Mouse (Mus musculus) stomach, embryonic 15.5 days (tissue): Measurements from ENCODE around the gene Gm2a. TPM values are rescaled to one million over a fixed set of nuclear protein-coding genes. Genes with fewer than 3 reads are reported as not detected.
"Not testable (repeated sequence)": the region's sequence is repeated elsewhere in the genome, so short reads cannot be mapped to it uniquely, and the experiment has no call there.

Source experiments
- ATAC-seq: fragments of 200-750 bp; cut with Nextera tagmentation; 2 replicates; pipeline ENCODE4 v1.8.0; 2017; ENCODE audit warnings: low read depth, moderate number of reproducible peaks, moderate TSS enrichment; ENCODE audit not compliant: insufficient read depth, low FRiP score
- H3K27ac ChIP-seq: fragments of 300-500 bp; sonication (generic); 2 replicates; pipeline ENCODE4 v1.5.1; 2015; ENCODE audit warnings: mild to moderate bottlenecking, inconsistent platforms
- H3K27me3 ChIP-seq: fragments of 300-500 bp; sonication (generic); replicated peaks from 2 replicates; pipeline ENCODE4 v1.6.1; 2015; ENCODE audit warnings: inconsistent platforms
- H3K36me3 ChIP-seq: fragments of 300-500 bp; sonication (generic); 2 replicates; pipeline ENCODE4 v1.6.1; 2015; ENCODE audit warnings: inconsistent platforms
- H3K4me1 ChIP-seq: fragments of 300-500 bp; sonication (generic); 2 replicates; pipeline ENCODE4 v1.6.1; 2015; ENCODE audit warnings: inconsistent platforms
- H3K4me2 ChIP-seq: fragments of 300-500 bp; sonication (generic); 2 replicates; pipeline ENCODE4 v1.6.1; 2015; ENCODE audit warnings: mild to moderate bottlenecking, inconsistent platforms
- H3K4me3 ChIP-seq: fragments of 300-500 bp; sonication (generic); replicated peaks from 2 replicates; pipeline ENCODE4 v1.5.1; 2015; ENCODE audit warnings: inconsistent platforms
- H3K9ac ChIP-seq: fragments of 300-500 bp; sonication (generic); 2 replicates; pipeline ENCODE4 v1.6.1; 2015; ENCODE audit warnings: inconsistent platforms
- H3K9me3 ChIP-seq: fragments of 300-500 bp; sonication (generic); 2 replicates; pipeline ENCODE4 v1.6.1; 2016; ENCODE audit warnings: inconsistent platforms
- WGBS: fragments of 180-500 bp; shearing (Covaris S2); methylation state at CpG from one replicate; pipeline ENCODE4 v1.1.7; 2015; 5-methylcytosine and 5-hydroxymethylcytosine counted together
- polyA plus RNA-seq: library from polyadenylated mRNA; unstranded; fragments of >200 nt; fragmentation: Nextera tagmentation; extraction: Ambion mirVana; gene quantifications from 2 replicates; pipeline ENCODE4 v1.2.1, GENCODE M21; 2015

Gm2a gene
- polyA plus RNA-seq, 1 experiment from 2014 or later = 21.7 TPM

DNA sequence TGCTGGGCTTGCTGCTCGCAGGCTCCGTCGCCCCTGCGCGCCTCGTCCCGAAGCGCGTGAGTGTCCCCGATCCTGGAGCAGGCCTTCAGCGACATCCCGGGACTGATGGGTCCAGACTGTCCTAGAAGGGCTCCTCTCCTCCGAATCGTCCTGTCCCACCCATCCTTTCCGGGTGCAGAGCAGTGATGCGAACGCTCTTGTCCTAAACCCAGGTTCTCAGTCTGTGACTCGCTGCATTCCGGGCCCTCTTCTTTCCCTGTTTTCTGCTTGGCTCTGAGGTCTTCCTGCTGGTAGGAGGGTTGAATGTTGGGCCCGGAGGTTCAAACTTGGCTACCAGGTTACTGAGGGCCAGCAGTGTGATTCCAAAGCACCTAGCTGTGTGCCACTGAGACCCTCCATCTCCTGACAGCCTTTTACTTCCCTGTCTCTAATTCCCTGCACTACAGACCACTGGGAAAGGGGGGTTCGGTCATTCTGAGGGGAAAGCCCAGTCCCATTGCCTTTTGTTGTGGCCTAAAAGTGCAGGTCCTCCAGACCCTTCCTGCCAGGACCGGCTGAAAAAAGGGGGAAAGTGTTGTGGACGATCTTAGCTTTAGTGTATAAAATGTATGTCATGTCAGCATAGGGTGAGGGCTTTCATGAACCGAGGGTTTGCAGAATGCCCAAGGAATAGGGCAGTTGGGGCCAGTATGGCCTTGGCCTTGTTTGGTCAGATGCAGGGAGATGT, 437 bp downstream of the Gm2a start:
- no peaks in the 10 kb centered on the region for H3K9me3 ChIP-seq
- peak overlapping the region; percentile 60 for H3K4me3 ChIP-seq
- WGBS = 16% methylated on average over 24 of the region's 24 CpGs
- peak overlapping the region; percentile 23; the same call in 1 of the 2 replicates for H3K9ac ChIP-seq
- no peaks in the 10 kb centered on the region for H3K36me3 ChIP-seq
- peaks cover 5% of the 10 kb centered on the region for H3K4me1 ChIP-seq
- H3K27ac ChIP-seq = peak overlapping the region; percentile 57; the same call in 1 of the 2 replicates
- no peaks in the 10 kb centered on the region for H3K27me3 ChIP-seq
- peak overlapping the region; percentile 88 for H3K4me2 ChIP-seq
- ATAC-seq = no peak

DNA sequence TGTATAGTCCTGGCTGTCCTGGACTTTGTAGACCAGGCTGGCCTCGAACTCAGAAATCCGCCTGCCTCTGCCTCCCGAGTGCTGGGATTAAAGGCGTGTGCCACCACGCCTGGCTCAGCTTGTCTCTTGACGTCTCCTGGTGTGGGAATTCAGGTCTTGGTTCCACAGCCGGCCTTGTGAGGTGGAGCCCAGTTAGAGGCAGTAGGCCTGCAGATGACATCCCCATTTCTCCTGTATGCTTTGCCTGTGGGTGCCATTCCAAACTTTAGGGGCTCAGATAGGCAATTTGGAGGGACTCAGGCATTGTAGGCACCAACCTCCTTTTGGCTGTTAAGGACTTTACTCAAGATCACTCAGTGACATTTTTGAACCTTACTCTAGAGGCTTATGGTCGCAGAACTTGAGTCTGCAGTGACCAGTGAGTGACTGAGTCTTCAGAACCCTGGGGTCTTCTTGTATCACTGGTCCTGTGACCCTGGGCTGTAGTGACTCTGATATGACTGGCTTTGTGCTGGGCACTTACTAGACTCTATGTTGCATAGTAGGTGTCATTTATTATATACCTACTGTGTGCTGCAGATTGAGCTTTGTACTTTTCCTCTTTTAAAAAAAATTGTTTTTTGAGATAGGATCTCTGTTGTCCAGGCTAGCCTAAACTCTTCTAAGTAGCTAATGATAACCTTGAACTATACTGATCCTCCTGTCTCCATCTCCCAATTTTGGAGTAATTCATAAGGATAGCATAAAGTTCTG, 1.3 kb downstream of the Gm2a start:
- Histone ChIP-seq H3K9me3 (no peaks in the 10 kb centered on the region), H3K4me3 (no peak overlapping the region), H3K4me1 (peaks cover 5% of the 10 kb centered on the region), H3K27me3 (no peaks in the 10 kb centered on the region), H3K4me2 (no peak overlapping the region), H3K9ac (no peak overlapping the region), H3K36me3 (no peaks in the 10 kb centered on the region), H3K27ac (no peak overlapping the region)
- 90% methylated on average over 8 of the region's 8 CpGs for WGBS
- ATAC-seq = no peak

DNA sequence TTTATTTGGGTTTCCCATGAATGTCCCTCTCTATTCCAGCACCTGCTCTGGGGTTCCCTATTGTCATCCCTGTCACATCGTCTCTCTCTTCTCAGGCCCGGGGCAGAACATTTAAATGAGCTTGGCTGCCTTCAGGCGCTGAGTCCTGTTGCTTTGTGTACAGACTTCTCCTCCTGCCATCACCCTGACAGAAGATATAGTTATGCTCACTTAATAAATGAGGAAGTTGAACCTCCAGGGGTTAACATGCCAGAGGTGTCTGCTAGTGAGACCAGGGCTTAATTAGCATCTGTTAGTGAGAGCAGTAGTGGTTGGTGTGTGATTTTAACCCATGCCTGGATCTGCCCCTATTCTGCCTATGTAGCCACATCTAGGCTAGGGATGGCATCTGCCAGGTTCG, 2.0 kb downstream of the Gm2a start:
- Histone ChIP-seq H3K4me1 (peaks cover 5% of the 10 kb centered on the region), H3K4me2 (no peak overlapping the region), H3K27ac (no peak overlapping the region), H3K4me3 (no peak overlapping the region), H3K36me3 (no peaks in the 10 kb centered on the region), H3K9ac (no peak overlapping the region), H3K27me3 (no peaks in the 10 kb centered on the region), H3K9me3 (no peaks in the 10 kb centered on the region)
- ATAC-seq = no peak
- 64% methylated on average over 4 of the region's 4 CpGs for WGBS

DNA sequence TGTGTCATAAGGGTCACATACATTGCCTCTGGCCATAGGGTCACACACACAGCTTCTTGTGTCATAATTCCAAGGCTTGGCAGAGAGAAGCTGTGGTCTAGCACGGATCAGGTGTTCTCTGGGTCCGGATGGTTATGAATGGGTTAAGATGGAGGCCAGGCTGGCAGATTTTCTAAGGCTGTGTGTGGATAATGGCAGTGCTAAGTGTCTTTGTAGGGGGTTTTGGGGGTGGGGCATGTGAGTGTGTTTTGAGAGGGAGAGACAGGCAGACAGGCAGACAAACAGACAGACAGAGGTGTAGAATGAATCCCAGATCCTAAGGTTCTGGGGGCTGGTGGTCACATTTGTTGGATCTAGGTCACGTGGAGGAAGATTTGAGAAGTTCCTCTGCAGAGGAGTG, 4.1 kb downstream of the Gm2a start:
- WGBS = 87% methylated on average over 3 of the region's 3 CpGs
- no peaks in the 10 kb centered on the region for H3K9me3 ChIP-seq
- no peak overlapping the region for H3K4me3 ChIP-seq
- H3K36me3 ChIP-seq = 0 out of 2 replicates have a peak, but pooled peaks cover 2% of the 10 kb centered on the region
- H3K27me3 ChIP-seq = no peaks in the 10 kb centered on the region
- H3K9ac ChIP-seq = no peak overlapping the region
- no peak for ATAC-seq
- no peak overlapping the region for H3K27ac ChIP-seq
- no peak overlapping the region for H3K4me2 ChIP-seq
- H3K4me1 ChIP-seq = peaks cover 5% of the 10 kb centered on the region

DNA sequence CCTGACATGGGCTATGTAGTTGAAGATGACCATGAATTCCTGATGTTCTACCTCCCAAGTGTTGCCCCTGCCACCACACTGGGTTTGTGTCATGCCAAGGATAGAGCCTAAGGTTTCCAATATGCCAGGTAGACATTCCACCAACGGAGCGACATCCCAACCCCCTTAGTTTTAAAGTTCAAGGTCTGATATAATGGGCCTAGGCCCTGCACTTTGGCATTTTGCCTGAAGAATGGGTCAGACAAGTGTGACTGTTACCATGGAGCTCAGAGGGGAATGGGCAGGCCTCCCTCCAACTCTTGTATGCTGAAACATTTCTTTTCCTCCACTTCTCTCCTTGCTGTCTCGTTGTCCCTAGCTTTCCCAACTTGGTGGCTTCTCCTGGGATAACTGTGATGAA, 5.3 kb downstream of the Gm2a start:
- no peaks in the 10 kb centered on the region for H3K27me3 ChIP-seq
- H3K4me3 ChIP-seq = no peak overlapping the region
- no peak for ATAC-seq
- no peak overlapping the region for H3K27ac ChIP-seq
- no peak overlapping the region for H3K4me2 ChIP-seq
- H3K4me1 ChIP-seq = peaks cover 4% of the 10 kb centered on the region; the same call in 1 of the 2 replicates
- no peaks in the 10 kb centered on the region for H3K9me3 ChIP-seq
- 83% methylated on average over 3 of the region's 3 CpGs for WGBS
- H3K36me3 ChIP-seq = 0 out of 2 replicates have a peak, but pooled peaks cover 2% of the 10 kb centered on the region
- H3K9ac ChIP-seq = no peak overlapping the region

DNA sequence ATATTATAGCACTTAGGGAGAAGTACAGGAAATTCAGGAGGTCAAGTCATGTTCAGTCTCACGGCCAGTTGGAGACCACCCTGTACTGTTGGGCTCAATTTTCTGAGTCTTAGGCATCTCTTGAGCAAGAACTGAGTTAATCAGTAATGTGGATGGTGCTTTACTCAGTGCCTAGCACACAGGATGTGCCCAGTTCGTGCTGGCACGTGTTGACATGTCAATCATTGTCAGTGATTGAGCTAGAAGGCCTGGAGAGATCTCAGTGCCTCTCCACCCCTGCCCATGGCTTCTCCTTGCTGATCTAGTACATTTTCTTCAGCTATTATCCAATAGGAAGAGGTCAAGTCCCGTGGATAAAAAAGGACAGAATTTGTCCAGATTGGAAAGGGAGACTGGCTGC, 7.5 kb downstream of the Gm2a start:
- Histone ChIP-seq H3K4me1 (no peaks in the 10 kb centered on the region), H3K27ac (no peak overlapping the region), H3K9ac (no peak overlapping the region), H3K27me3 (no peaks in the 10 kb centered on the region), H3K9me3 (no peaks in the 10 kb centered on the region), H3K4me3 (no peak overlapping the region), H3K36me3 (0 out of 2 replicates have a peak, but pooled peaks cover 2% of the 10 kb centered on the region), H3K4me2 (no peak overlapping the region)
- no peak for ATAC-seq
- WGBS = 72% methylated on average over 4 of the region's 4 CpGs

DNA sequence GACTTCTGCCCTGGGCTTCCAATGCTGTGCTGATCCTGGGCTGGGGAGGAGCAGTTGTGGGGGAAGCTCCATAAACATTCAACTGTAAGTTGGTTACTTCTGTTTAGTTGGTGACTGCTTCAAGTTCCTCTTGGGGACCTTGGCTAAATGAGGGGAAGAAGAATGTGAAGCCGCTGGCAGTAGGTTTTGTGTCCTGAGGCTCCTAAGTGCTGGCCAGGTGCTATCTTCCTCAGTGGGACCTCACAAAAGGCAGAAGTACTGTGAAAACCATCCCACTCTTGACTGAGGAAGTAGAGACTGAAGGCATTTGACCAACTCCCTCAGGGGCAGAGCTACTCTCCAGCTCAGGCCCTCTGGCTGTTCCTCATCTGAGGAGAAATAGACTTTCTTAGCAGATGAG, 8.7 kb downstream of the Gm2a start:
- Histone ChIP-seq H3K27me3 (no peaks in the 10 kb centered on the region), H3K36me3 (0 out of 2 replicates have a peak, but pooled peaks cover 2% of the 10 kb centered on the region), H3K4me1 (no peaks in the 10 kb centered on the region), H3K27ac (no peak overlapping the region), H3K9me3 (no peaks in the 10 kb centered on the region), H3K4me3 (no peak overlapping the region), H3K4me2 (no peak overlapping the region), H3K9ac (no peak overlapping the region)
- no peak for ATAC-seq
- 81% methylated on average over 1 of the region's 1 CpGs for WGBS

DNA sequence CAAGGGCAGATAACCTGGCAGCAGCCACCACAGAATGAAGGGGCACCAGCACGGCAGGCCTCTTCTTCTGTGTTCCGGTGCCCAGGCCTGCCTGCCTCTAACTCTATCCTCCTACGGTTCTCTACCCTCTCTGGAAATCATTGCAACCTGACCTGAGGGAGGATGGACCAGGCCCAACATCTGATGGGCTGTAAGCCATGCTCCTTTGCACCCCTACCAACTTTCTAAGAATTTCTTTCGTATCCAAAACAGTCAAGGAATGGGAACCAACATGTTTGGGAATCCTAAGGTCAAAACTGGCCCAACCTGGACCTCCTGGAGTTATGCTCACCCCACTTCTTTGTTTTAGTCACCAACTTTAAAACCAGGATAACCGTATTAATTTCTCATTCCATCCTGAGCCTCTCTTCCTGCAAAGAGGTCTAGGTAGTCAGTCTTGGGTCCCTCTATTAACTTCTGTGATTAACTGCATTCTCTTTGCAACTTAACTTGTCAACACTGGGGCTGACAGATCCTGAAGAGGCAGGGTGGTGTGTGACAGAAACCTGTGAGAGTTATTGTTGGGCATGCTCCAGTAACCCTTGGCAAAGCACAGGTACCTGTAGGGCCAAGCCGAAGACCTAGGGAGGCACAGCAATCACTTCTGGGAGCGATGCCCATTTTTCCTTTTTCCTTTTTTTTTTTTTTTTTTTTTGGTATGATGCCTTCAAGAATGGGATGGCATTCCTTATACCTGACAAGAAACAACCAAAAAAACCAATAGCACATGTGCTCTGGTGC, 11.8 kb downstream of the Gm2a start:
- Histone ChIP-seq H3K4me1 (0 out of 2 replicates have a peak, but pooled peaks cover 2% of the 10 kb centered on the region), H3K4me2 (no peak overlapping the region), H3K27me3 (no peaks in the 10 kb centered on the region), H3K9me3 (no peaks in the 10 kb centered on the region), H3K27ac (no peak overlapping the region), H3K9ac (no peak overlapping the region), H3K4me3 (no peak overlapping the region), H3K36me3 (0 out of 2 replicates have a peak, but pooled peaks cover 2% of the 10 kb centered on the region)
- 87% methylated on average over 7 of the region's 7 CpGs for WGBS
- ATAC-seq = no peak

DNA sequence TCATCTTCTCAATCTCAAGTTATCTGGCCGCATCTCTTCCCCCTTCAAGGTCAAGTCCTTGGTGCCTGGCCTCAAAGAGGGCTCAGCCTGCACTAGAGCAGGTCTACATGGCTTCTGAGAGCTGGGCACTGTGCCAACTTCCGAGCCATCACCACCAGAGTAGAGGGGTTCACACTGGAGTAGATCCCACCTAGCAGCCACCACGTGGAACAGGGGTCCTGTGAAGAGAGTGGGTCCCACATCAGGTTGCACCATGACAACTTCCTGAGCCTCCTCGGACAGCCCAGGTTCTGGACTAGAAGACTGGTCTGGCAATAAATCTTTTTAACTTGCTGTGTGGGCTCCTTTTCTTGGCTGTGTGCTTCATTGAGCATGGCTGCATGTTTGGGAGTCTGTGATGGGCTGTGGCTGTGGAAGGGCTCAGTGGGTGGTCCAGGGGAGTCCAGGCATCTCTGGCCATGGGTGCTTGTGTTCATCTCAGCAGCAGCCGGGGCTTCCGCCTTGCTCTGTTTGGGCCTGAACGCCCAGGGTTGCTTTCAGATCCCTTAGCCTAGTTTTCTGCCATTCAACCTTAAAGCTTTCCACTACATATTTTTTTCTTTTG, 12.8 kb downstream of the Gm2a start:
- Histone ChIP-seq H3K4me1 (0 out of 2 replicates have a peak, but pooled peaks cover 2% of the 10 kb centered on the region), H3K4me2 (no peak overlapping the region), H3K27me3 (no peaks in the 10 kb centered on the region), H3K27ac (no peak overlapping the region), H3K4me3 (no peak overlapping the region), H3K36me3 (0 out of 2 replicates have a peak, but pooled peaks cover 2% of the 10 kb centered on the region), H3K9ac (no peak overlapping the region), H3K9me3 (no peaks in the 10 kb centered on the region)
- ATAC-seq = peak; percentile 58; the same call in 1 of the 2 replicates
- WGBS = 55% methylated on average over 7 of the region's 7 CpGs

DNA sequence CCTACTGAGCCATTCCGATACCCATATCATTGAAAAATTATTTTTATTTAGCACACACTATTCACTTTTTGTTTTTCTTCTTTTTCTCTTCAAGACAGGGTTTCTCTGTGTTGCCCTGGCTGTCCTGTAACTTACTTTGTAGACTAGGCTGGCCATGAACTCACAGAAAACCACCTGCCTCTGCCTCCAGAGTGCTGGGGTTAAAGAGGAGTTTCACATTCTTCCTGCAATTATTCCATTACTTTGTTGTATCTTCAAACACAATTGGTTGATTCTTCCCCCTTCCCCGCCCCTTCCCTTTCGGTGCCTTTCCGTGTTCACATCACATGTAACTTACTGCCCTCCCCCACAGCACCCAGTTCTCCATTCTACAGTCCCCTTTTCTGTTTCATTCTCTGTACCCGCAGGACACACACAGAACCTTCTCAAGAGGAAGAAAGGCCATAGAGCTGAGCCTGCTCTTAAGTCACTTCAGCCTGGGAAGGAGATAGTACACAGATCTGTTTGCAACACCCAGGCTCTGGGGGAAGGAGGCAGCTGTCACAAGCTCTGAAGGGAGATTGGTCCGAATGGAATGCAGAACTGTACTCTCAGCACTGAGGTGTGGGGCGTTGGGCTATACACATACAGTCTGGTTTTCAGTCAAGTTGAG, 15.4 kb downstream of the Gm2a start:
- no peak for ATAC-seq
- 0 out of 2 replicates have a peak, but pooled peaks cover 2% of the 10 kb centered on the region for H3K4me1 ChIP-seq

DNA sequence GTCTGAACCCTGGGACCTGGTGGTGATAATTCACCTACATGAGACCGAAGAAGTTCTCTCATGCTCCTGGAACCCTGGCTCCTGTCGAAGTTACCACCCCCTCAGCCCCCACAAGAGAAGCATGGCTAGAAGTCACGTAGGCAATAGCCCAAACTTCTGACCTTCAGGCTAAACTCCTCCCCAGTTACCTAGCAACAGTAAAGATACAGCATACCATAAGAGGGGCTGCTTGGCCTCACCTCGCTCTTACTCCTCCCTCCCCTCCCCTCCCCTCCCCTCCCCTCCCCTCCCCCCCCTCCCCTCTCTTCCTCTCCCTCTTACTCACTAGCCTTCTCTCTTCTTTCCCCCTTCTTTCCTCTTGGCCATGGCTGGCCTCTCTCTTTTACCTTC, 15.9 kb downstream of the Gm2a start:
- peak overlapping the region; percentile 11; the same call in 1 of the 2 replicates for H3K27ac ChIP-seq
- not testable (repeated sequence) for H3K4me2 ChIP-seq, H3K9ac ChIP-seq, H3K4me1 ChIP-seq, H3K36me3 ChIP-seq, H3K27me3 ChIP-seq, H3K9me3 ChIP-seq, H3K4me3 ChIP-seq, ATAC-seq
- 23% methylated on average over 4 of the region's 4 CpGs for WGBS

More for the DNA sequence above, 15.4 kb downstream of the Gm2a start:
- Histone ChIP-seq H3K27me3 (no peaks in the 10 kb centered on the region), H3K4me2 (no peak overlapping the region), H3K9me3 (no peaks in the 10 kb centered on the region), H3K4me3 (no peak overlapping the region), H3K27ac (peak overlapping the region; percentile 11; the same call in 1 of the 2 replicates), H3K9ac (no peak overlapping the region), H3K36me3 (no peaks in the 10 kb centered on the region)
- 48% methylated on average over 7 of the region's 7 CpGs for WGBS
